Mouse (Mus musculus) spleen, postnatal 36 days (tissue): Measurements from ENCODE around the gene Pla2g4e.

Experiments used
- DNase-seq, 2 experiments: peaks; one replicate each; pipeline ENCODE4 v3.0.0; 2022; ENCODE audit warnings: low spot score in 2 of 2, mixed read lengths in 1 of 2

The Pla2g4e gene

DNA sequence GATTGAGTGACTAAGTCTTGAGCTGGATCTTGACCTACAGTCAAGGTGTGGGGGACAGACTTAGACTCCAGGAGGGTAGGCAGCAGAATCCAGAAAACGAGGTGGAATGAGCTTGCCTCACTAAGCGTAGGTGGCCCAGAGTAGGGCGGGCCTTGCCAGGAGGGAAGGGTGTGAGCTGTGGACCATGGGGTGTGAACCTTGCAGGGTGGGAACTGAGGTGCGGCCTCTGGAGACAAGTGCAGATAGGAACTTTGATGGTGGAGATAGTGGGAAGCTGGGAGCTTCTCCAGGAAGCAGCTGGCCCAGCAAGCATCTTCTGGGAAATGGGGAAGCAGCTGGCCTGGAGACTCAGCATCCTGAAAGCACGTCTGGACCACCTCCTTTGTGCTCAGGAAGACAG, 7.4 kb downstream of the Pla2g4e start:
- no peak for DNase-seq

DNA sequence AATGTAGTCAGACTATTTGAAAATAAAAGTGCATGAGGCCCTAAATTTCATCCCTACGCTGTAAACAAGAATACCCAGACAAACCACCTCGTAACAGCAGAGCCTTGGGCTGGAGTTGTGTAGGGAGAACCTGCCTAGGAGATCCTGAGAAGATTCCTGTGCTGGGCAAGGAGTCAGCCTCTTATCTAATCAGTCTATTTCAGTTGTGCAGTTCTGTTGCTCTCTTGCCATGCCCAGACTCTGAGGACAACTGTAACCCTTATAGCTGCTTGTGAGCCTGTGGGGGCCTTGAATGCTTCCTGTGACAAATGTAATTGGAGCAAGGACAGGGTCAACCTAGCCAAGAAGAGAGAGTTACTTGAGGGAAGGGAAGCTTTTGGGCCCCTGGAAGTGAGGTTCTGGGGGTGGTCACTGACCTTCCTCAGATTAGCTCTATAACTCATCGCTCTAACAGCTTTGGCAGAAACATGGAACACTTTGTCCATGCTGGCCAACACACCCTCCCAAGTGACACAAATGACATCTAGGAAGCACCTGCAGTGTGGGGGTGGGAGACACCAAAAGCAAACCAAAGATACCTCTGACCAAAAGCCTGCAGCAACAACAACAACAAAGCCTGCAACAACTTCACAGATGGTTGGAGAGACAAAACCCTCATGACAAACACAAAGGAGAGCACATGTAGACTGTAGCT, 9.0 kb downstream of the Pla2g4e start:
- no peak for DNase-seq

DNA sequence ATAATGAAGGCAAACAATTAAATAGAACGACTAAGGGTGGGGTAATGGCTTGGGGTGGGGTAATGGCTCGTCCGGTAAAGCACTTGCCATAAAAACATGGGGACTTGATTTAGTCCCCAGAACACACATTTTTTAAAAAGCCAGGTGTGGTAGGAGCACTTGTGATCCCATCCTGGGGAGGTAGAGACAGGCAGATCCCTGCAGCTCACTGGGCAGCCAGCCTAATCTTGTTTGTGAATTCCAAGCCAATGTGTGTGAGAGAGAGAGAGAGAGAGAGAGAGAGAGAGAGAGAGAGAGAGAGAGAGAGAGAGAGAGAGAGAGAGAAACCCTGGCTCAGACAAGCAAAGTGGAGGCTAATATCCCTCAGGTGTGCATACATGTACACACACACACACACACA, 9.8 kb downstream of the Pla2g4e start:
- no peak for DNase-seq

DNA sequence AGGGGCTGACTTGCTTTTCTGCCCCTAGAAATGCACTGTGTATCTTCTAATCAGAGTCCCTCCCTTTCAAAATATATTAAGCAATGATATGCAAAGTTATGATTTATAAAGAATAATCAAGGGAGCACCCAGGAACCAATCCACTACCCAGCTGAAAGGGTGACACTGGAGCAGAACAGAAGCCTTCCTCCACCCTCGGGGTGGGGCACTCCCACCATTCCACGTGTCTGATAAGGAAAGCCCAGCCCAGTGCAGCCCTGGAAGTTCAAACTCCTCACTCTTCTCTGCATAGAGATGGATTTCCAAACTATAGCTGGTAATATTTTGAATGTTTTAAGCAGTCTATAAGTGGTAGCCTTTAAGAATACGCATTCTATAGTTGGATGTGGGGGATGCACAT, 13.5 kb downstream of the Pla2g4e start:
- no peak for DNase-seq

DNA sequence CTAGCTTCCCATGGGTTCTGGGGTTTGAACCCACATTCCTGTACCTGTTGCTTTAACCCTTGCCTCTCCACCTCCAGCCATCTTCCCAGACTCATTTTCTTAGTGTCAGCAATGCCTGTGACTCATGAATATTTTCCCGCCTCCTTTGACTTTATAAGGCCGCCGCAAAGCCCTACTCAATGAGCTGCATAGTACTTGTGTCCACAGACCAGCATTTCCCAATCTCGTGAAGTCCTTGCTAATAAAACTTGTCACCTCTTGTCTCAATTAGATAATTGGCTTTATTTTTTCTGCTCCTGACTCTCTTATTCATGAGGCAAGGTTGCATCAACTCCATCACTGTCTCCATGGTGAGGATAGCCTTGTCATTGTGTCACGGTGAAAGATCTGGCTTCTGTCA, 30.5 kb downstream of the Pla2g4e start:
- no peak for DNase-seq

DNA sequence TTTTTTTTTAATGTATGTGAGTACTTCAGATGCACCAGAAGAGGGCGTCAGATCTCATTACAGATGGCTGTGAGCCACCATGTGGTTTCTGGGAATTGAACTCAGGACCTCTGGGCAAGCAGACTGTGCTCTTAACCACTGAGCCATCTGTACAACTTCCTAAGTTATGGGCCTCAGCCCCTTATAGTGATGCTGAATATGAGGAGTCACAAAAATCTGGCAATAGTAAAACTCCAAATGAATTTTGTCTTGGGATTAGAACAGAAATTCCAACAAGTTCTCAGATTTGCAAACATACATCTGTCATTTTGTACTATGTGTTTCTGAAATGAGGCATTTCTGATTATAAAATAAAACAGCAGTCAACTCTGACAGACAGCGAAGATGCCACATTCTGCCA, 33.7 kb downstream of the Pla2g4e start:
- no peak for DNase-seq

DNA sequence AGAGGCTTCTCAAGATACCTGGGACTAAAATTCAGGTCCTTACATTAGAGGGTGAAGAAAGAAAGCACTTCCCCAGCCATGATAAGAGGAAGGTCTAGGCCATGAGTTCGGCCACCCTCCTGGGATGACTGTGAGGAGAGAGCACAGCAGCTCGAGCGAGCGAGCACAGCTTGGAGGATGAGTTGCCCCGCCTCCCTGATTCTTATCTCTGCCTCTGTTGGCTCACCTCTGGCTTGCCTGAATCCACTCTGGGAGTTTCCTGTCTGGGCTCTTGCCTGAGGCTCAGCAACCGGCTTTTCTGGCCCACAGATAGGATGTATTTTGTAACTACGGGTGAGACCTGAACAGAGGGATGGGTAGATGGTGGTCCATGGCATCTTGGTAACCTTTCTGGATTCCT, 37.2 kb downstream of the Pla2g4e start:
- DNase-seq, result no peak

DNA sequence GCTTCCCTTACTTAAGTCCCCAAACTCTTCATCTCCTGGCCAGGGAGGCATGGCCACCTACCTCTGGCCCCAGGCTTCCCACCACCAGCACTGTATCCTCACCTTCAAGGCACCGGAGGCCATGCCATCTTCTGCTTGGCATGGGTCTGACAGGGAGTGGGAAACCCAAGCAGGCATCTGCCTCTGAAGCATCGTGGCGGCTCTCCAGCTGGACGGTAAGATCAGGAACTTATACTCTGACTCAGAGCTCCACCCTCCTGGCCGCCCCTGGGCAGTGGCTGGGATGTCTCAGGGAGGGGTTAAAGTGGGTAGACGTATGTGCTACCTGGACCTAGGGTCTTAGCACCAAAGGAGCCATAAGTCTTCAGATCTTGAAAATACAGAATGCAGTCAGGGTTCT, 38.1 kb downstream of the Pla2g4e start:
- DNase-seq, result no peak

DNA sequence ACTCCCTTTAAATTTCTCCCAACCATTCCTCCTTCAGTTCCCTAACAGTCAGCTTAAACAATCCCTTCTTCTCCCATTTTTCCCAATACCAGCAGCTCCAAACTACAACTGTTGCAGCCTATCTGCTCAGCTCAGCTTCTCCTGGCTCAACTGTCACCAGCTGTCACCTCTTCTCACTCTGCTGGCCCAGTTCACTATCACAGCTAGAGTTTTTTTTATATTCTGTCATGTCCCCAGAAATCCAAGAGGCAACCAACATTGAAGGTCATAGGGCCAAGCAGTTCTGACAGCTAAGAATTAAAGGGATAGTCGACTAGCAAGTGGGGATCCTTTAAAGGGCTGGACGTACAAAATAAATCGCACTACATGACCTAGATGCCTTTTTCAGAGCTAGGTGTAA, 41.4 kb downstream of the Pla2g4e start:
- DNase-seq, result no peak

DNA sequence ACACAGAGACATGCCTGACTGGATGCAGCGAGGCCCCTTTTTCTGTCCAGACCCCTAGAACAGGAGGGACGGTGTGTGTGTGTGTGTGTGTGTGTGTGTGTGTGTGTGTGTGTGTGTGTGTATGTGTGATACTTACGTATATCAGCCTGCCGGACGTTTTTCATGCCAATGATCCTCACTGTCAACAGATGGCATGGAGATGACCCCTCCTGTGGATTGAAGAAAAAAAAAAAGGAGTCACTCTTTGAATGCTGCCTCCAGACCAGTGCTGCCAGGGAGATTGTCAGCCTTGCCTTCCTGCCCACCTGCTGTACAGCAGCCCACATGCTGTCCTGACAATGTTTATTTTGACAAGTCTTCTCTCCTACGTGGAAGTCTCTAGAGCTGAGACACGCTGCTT, 45.1 kb downstream of the Pla2g4e start:
- DNase-seq, result no peak

DNA sequence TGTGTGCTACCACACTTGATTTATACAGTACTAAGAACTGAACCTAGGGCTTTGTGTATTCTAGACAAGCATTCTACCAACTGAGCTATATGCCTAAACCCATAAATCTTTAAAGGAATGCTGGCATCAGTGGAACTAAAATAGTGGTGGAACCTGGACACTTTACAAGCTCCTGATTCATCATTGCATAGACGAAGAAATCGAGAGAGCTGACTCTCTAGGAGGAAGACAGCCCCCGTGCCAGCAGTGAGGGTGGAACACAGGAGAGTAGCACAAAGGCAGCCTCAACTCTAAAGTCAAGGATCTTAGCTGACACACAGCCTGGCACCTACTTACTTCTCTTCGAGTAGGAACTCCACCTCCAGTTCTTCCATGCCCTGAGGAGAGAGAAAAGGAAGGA, 57.0 kb downstream of the Pla2g4e start:
- no peak for DNase-seq

DNA sequence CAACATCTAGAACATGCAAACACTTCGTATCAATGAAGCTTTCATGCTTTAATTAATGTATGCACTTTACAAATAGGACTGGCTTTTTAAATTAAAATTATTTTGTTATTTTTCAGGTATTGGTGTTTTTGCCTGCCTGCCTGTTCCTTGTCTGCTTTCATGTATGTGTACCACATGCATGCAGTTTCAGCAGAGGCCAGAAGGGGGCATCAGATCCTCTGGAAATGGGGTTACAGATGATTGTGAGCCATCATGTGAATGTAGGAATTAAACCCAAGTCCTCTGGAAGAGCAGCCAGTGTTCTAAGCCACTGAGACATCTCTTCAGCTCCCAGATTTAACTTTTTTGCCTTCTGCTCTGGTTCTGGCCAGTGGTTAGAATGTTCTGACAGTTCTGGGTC, 57.6 kb downstream of the Pla2g4e start:
- no peak for DNase-seq

DNA sequence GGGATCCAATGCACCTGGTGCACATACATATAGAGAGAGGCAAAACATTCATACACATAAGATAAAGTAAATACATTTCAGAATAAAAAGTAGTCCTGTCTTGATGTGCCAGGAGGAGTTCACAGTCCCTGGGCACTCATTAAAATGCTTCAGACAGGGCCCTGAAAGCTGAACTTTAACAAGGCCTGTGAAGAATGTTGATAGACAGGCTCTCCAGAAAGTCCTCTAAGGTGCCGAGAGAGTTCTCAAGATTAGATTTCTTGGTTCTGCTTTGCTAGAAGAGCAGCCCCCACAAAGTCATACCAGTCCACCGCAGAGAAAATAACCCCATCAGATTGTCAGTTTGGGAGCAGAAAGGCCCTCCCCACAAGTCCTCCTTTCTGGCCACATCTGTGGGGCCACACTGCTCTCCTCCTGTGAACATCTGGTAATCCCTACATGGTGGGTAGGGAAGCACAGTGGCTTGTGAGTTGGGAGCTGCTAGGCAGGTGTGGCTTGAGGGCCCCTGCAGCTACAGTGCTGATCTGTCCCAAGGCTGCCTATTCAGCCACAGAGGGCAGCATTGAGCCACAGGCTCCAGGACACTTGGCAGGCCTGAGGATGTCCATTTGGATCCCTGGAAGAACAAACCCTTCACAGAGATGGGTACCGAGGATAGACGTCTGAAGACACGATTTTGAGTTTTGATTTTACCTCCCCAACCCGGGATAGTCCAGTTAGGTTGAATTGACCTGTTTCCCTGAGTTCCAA, 59.4 kb downstream of the Pla2g4e start:
- DNase-seq, result no peak

DNA sequence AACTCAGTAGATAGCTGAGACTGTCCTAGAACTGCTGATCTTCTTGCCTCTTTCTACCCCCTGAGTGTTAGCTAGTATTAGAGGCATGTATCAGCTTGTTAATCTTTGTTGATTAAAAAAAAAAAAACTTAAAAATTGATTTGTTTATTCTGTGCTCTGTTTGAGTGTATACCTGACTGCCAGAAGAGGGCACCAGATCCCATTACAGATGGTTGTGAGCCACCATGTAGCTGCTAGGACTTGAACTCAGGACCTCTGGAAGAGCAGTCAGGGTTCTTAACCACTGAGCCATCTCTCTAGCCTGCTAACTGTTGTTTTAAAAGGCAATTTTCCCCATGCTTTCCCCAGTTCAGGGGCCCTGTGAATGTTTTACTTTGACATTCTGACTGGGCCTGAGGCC, 66.2 kb downstream of the Pla2g4e start:
- DNase-seq, result no peak

DNA sequence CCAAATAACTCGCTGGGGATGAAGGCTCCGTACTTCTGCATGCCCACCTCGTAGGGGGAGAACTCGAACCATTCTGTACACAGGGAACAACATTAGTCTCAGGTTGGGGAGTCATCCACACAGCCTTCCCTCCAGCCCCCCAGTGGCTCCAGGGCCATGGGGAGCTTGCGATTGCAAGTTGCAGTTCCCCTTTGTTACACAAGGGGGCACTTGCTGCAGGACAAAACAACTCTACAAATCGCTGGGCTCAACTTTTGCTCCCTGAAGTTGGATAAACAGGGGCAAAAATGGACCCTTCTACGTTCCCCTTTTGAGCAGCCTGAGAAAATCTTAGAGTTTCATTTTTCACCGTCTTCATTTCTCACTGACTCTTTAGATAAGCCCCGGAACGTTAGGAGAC, 71.4 kb downstream of the Pla2g4e start:
- DNase-seq, result peak; percentile 11 to 21

DNA sequence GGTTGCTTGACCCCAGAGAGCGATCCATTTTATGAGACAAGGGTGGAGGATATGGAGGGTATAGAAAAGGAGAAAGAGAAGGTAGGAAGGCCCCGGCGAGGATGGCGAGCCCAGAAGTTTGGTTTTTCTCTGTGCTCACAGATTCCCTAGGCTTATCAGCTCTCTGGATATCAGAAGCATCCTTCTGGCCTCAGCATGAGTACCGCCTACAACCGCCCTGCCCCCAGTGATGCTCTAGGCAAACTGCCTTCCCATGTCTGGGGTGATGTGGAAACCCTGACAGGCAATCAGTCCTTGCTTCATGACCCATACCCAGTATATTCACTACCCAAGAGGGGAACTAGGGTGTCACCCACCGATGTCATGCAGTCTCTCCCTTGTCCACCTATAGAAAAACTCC, 73.8 kb downstream of the Pla2g4e start:
- no peak for DNase-seq

DNA sequence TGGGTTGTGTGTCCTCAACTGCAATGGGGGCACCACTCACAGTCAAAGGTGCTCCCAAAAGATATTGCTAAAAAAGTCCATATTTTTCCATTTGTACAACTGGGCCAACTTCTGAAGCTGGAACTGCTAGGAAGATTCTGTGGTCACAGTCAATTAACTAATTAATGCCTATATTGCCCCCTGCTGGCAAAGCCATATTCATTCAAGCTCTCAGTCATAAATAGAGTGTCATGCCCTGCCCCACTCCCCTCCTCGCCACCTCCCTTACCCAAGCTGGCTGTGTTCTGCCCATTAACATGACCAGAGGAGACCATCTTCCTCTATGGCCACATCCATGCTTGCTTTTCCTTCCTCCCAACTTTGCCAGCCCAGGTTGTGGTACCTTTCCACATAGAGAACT, 74.4 kb downstream of the Pla2g4e start:
- DNase-seq, result peak; percentile 41 to 59

DNA sequence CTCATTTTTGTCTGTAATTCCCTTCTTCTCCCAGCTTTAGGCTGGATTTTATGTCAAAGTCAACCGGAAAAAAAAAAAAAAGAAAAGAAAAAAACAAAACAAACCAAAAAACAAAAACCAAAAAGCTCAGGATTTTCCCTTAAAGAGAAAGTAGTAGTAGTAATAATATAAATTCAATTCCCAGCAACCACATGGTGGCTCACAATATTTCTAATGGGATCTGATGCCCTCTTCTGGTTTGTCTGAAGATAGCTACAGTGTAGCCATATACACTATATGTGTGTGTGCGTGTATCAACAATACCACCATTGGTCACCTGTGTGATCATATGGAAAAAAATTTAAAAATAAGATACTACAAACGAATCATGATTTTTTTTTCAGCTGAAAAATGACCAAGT, 75.8 kb downstream of the Pla2g4e start:
- DNase-seq, result no peak

DNA sequence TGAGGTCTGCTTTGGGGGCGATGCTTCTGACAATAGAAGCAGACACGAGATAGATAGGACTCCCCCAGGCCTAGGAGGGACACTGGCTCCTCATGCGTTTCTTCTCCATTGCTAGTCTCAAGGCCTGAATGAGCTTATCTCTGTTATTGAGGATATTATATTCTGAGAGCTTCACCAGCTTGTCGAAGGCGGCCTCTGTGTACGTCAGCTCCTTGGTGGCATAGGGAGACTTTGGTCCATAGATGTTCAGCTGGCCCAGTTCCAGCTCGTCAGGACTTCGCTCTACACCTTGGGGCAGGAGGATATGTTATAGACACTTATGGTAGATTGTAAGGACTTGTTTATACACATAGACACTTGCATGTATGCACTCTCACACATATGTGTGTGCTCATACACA, 77.4 kb downstream of the Pla2g4e start:
- DNase-seq, result no peak

DNA sequence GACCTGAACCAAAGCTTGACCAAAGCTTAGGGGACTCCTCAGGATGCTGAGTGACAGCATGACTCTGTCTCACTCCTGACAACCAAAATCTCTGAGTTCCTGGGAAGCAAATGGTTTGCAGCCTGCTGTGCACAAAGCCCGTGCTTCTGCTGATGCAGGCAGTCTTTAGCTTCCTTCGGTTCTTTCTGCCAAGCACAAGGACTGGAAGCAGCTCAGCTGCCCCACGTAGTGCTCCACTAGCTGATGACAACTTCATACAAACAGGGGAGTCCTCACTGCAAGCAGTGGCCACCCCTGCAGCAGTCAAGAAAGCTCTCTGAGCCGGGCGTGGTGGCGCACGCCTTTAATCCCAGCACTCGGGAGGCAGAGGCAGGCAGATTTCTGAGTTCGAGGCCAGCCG, 79.7 kb downstream of the Pla2g4e start:
- DNase-seq, result no peak

DNA sequence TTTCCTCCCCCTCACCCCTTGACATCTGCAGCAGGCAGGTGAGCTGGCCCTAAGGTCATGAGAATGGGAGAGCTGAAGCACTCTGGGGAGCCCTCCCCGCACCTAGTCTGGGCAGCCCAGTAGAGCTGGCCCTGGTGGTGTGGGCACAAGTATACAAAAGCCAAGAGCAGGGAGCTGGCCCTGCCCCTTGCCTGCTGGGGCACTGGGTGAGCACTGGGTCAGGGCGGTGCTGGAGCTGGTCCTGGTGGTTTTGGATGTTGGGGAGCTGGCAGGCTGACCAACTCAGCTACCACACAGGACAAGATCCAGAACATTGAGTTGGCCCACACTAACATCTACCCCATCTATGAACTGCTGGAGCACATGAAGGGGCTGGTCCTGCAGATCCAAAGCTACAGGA, 85.7 kb downstream of the Pla2g4e start:
- DNase-seq, result no peak

DNA sequence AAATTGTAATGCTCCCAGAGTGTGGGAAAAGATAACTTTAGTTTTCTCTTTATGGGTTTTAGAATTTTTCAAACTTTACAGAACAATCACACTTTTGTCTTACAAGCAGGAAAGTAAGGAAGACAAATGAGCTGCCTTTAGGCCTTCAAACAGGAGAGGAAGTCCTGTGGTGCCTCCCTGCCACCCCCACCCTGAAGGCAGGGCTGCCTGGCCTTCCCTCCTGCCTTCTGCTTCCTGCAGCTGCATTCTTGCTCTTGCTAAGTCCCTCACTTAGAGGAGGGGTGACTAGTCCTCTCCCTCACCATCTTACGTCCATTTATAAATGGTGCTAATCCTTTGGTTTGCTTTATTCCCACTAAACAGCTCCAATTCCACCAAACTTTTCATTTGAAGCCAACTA, 86.3 kb downstream of the Pla2g4e start:
- peak; percentile 49 to 63 for DNase-seq

DNA sequence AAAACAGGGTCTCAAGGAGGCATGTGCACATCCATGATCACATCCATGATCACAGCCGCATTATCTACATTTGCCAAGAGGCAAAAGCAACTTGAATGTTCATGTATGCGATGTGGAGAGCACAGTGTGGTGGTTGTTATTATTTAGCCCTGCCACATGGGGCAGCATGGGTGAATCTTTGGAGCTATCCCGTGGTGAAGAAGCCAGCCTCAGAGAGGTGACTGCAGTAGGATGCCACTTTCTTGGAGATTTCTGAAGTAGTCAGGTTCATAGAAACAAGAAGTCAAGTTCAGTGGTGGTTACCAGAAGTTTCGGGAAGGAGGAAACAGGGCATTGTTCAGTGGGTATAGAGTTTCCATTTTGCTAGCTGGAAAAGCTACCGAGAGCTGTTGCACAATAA, 87.1 kb downstream of the Pla2g4e start:
- no peak for DNase-seq

DNA sequence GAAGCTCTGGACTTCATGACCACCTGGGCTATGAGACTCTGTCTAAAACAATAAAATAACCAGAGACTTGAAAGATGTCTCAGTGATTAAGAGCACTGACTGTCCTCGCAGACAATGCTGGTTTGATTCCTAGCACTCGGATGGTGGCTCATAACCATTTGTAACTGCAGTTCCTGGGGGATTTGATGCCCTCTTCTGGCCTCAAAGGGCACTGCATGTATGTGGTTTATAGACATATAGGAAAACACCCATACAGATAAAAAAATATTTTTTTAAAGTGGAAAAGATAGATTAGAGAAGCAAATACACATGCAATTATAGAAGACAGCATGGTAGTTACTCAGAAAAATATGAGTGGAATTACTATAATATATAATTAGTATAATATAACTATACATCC, 87.5 kb downstream of the Pla2g4e start:
- no peak for DNase-seq
